Mouse (Mus musculus): ENCODE measurements around the gene Tbc1d2b. TPM values are rescaled to one million over a fixed set of nuclear protein-coding genes. Genes with fewer than 3 reads are reported as not detected.

Gene Tbc1d2b
- polyA plus RNA-seq, 1 experiment: 9.9 TPM

- WGBS: 93% methylated on average over 5 of the region's 5 CpGs
- no peak for DNase-seq (ENCODE audit: low read depth, low spot score)
Observed at GRCm38 (mm10) chr9:90245781-90246180, 24.8 kb downstream of the Tbc1d2b start.

- DNase-seq (ENCODE audit: low read depth, low spot score): no peak
- WGBS: 89% methylated on average over 6 of the region's 6 CpGs
Observed at GRCm38 (mm10) chr9:90245206-90245605, 25.4 kb downstream of the Tbc1d2b start.

- 87% methylated on average over 15 of the region's 15 CpGs for WGBS
- no peak for DNase-seq (ENCODE audit: low read depth, low spot score)
Observed at GRCm38 (mm10) chr9:90244301-90245151, 26.1 kb downstream of the Tbc1d2b start.

GRCm38 (mm10) chr9:90242855-90243254, 27.7 kb downstream of the Tbc1d2b start:
- WGBS: 70% methylated on average over 7 of the region's 7 CpGs
- no peak for DNase-seq (ENCODE audit: low read depth, low spot score)

GRCm38 (mm10) chr9:90242291-90242690, 28.3 kb downstream of the Tbc1d2b start:
- no peak for DNase-seq (ENCODE audit: low read depth, low spot score)
- WGBS: 85% methylated on average over 6 of the region's 6 CpGs

- 78% methylated on average over 7 of the region's 7 CpGs for WGBS
- DNase-seq (ENCODE audit: low read depth, low spot score): no peak
Observed at GRCm38 (mm10) chr9:90241618-90242017, 29.0 kb downstream of the Tbc1d2b start.

GRCm38 (mm10) chr9:90241041-90241440, 29.6 kb downstream of the Tbc1d2b start:
- WGBS: 85% methylated on average over 6 of the region's 6 CpGs
- no peak for DNase-seq (ENCODE audit: low read depth, low spot score)

- no peak for DNase-seq (ENCODE audit: low read depth, low spot score)
- 80% methylated on average over 4 of the region's 4 CpGs for WGBS
Observed at GRCm38 (mm10) chr9:90240560-90240959, 30.0 kb downstream of the Tbc1d2b start.

GRCm38 (mm10) chr9:90237232-90238062, 33.2 kb downstream of the Tbc1d2b start:
- DNase-seq (ENCODE audit: low read depth, low spot score): no peak
- 80% methylated on average over 9 of the region's 9 CpGs for WGBS

- WGBS: 91% methylated on average over 5 of the region's 5 CpGs
- no peak for DNase-seq (ENCODE audit: low read depth, low spot score)
Observed at GRCm38 (mm10) chr9:90236817-90237216, 33.8 kb downstream of the Tbc1d2b start.

- no peak for DNase-seq (ENCODE audit: low read depth, low spot score)
- 62% methylated on average over 10 of the region's 10 CpGs for WGBS
Observed at GRCm38 (mm10) chr9:90235258-90235882, 35.2 kb downstream of the Tbc1d2b start.

- no peak for DNase-seq (ENCODE audit: low read depth, low spot score)
- WGBS: 82% methylated on average over 5 of the region's 5 CpGs
Observed at GRCm38 (mm10) chr9:90234786-90235185, 35.8 kb downstream of the Tbc1d2b start.

GRCm38 (mm10) chr9:90233906-90234419, 36.6 kb downstream of the Tbc1d2b start:
- no peak for DNase-seq (ENCODE audit: low read depth, low spot score)
- 91% methylated on average over 5 of the region's 5 CpGs for WGBS

- no peak for DNase-seq (ENCODE audit: low read depth, low spot score)
Observed at GRCm38 (mm10) chr9:90232781-90233690, 37.6 kb downstream of the Tbc1d2b start.

GRCm38 (mm10) chr9:90227171-90227570, 43.4 kb downstream of the Tbc1d2b start:
- WGBS: 81% methylated on average over 12 of the region's 12 CpGs
- no peak for DNase-seq (ENCODE audit: low read depth, low spot score)

More at GRCm38 (mm10) chr9:90232781-90233690, 37.6 kb downstream of the Tbc1d2b start:
- 78% methylated on average over 8 of the region's 8 CpGs for WGBS

GRCm38 (mm10) chr9:90226742-90227096, 43.9 kb downstream of the Tbc1d2b start:
- 71% methylated on average over 2 of the region's 2 CpGs for WGBS
- DNase-seq (ENCODE audit: low read depth, low spot score): no peak

GRCm38 (mm10) chr9:90226081-90226741, 44.4 kb downstream of the Tbc1d2b start:
- DNase-seq (ENCODE audit: low read depth, low spot score): no peak
- 78% methylated on average over 21 of the region's 21 CpGs for WGBS

GRCm38 (mm10) chr9:90222275-90222674, 48.3 kb downstream of the Tbc1d2b start:
- WGBS: 80% methylated on average over 3 of the region's 3 CpGs
- no peak for DNase-seq (ENCODE audit: low read depth, low spot score)

Measured in large intestine, adult 2 months (tissue).